Mouse (Mus musculus): ENCODE data around the gene Ahcyl1.

The Ahcyl1 gene

GRCm38 (mm10) chr3:107703675-107704370 is 7.5 kb upstream of the Ahcyl1 start:
- no peak for DNase-seq (ENCODE audit: low spot score in 2 of 2)

DNA sequence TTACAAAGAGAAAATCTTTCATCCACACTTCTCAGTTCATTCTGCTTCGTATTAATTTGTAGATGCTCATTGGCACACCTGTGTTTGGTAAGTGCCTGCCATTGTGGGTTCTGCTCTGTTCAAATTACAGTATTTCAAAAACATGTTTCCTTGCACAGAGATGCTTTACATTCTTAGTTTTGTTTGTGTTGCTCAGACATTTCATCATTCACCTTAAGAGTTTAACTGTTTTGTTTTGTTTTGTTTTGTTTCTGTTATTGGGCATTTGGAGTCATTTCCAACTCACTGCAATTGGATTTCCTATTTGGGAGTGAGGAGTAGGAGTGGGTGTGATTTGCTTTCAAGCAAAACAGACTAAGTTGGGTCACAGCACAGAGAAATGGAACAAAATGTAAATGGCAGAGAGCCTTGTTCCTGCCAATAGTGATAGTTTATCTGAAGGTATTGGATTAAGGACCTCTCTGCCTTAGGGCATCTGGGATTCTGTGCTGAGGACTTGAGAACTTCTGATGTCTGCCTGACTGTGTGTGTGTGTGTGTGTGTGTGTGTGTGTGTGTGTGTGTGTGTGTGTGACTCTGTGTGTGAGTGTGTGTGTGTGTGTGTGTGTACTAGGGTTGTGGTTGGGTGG is 5.5 kb upstream of the Ahcyl1 start:
- no peak for DNase-seq (ENCODE audit: low spot score in 2 of 2)

- no peak for DNase-seq (ENCODE audit: low spot score in 2 of 2)
Measured at GRCm38 (mm10) chr3:107700625-107701024, 4.3 kb upstream of the Ahcyl1 start.

DNA sequence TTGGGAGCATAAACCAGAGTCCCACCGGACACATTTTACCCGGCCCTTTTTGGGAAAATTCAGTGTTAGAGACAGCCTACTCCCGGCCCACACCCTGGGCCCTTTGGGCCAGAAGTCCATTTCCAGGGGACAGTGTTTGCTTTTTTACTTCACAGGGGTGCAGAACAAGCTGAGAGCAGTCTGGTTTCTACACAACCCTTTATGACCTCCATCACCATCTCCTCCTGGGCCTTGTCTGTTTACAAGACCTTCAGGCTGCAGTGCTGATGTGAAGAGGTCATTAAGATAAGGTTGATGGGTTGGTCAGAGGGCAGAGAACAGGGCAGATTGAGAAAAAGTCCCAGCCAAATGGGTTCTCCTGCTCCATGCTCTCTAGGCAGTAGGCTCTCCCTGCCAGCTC is 550 bp upstream of the Ahcyl1 start:
- DNase-seq (ENCODE audit: low spot score in 2 of 2) = no peak

DNA sequence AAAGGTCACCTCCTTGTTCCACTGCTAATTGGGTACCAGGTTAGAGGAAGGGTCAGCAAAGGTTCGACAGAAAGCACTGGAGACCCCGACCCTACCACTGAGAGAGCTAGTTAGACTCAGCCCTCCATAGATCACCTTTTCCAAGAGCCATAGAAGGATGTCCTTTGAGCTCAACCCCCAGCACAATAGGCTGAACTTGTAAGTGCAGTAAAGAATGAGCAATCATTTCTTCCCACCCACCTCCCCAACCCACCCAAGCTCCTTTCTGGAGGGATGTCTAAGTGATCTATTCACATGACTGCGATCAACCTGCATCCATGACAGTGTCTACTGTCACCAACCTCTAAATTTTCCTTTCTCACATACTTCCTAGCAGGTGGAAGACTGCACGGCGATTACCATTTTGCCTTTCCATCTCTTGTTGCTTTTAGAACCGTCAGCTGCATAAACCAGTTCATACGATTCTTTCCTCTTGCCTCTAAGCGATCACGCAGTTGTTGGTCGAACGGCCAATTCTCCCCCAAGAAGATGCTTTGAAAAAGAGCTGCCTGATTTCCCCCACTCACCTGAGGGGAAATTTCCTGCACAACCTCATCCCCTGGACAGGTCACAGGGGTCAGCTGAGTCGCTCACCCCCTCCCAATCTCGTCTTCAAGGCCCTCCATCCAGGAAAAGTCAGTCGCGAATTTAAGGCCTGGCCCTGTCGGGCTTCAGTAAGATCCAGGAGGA is 977 bp downstream of the Ahcyl1 start:
- no peak for DNase-seq (ENCODE audit: low spot score in 2 of 2)

- DNase-seq (ENCODE audit: low spot score in 2 of 2) = no peak
Measured at GRCm38 (mm10) chr3:107694256-107694900, 2.0 kb downstream of the Ahcyl1 start.

DNA sequence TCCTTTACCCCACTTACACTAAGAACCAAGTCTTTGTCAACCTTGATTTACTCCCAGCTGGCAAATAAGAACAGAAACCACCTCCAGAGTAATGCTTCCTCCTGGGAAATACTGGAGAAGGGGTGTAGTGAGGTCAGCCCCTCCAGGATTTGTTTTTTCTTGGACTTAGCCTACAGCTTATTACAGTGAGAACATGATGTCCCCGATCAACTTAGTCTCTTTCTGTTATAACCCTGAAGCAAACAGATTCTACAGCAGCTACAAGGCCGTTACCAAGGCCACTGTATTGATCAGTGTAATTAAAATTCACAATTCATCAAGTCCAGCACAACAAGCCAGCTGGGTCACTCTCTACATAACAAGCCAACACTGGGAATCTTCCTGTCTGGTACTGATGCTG is 6.0 kb downstream of the Ahcyl1 start:
- no peak for DNase-seq (ENCODE audit: low spot score in 2 of 2)

DNA sequence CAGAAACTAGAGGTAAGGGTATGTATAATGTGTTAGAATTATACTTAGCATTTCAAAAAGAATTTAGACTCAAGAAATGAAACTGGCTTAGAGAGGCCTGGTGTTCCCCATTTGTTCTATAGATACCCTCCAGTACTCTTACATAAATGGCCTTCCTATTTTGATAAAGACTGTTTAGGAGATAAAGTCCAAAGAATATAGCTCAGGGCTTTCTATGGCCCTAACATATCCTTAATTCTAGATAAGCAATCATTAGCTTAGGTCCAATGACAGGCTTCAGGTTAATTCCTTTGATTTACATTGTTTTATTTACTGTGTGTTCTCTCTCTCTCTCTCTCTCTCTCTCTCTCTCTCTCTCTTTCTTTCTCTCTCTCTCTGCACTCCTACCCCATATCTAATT is 7.1 kb downstream of the Ahcyl1 start:
- no peak for DNase-seq (ENCODE audit: low spot score in 2 of 2)

- no peak for DNase-seq (ENCODE audit: low spot score in 2 of 2)
Measured at GRCm38 (mm10) chr3:107688236-107688635, 8.1 kb downstream of the Ahcyl1 start.

- DNase-seq (ENCODE audit: low spot score in 2 of 2) = no peak
Measured at GRCm38 (mm10) chr3:107686276-107686977, 9.9 kb downstream of the Ahcyl1 start.

- no peak for DNase-seq (ENCODE audit: low spot score in 2 of 2)
Measured at GRCm38 (mm10) chr3:107685652-107686051, 10.7 kb downstream of the Ahcyl1 start.

DNA sequence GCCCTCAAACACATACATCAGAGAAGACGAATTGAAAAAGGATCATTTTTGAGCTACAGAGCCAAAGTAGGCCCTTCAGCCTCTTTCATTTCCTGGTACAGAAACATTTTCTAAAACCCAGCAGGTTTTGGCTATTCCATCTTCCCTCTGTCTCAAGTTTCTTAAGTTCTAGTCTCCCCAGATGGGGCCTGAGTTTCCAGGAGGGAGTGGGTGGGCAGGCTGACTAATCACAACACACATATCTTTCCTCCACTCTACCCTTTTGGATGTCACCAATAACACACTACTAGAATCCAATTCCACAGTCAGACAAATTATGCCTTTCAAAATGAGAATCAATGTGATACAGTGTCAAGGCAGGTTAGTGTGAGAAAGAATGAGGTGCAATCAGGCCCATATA is 12.8 kb downstream of the Ahcyl1 start:
- no peak for DNase-seq (ENCODE audit: low spot score in 2 of 2)

DNA sequence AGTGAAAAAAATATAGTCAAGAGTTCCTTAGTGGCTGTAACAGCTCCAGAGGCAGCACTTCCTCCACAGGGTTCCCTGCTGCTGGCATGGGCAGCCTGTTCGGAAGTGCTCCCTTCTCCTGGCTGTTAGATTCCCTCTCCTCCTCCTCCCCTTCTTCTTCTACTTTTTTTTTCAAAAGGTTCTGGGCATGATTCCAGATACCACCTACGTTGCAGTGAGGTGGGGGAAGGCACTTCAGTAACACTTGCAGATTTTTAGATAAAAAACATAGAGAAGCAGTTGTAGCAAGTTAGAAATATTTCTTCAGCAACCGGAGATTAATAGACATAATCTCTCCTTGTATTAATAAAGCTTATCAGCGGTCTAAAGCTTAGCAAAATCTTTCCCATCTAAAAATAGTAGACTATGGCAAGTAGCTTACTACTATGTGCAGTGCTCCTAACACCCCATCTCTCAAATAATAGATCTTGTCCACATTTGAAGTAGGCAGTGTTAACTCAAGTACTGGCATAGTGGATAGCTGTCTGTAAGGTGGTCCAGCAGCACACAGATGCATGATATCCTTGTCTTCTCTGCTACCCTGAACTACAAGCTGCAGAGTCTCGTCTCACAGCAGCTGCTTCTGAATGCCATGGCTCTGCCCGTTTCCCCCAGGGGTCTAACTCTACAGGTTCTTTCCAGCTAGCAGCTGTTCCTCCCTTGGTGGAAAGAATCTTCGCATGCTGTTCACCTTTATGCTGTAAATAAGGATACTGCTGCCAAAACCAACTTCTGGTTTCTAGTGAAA is 15.4 kb downstream of the Ahcyl1 start:
- DNase-seq (ENCODE audit: low spot score in 2 of 2) = no peak

- DNase-seq (ENCODE audit: low spot score in 2 of 2) = no peak
Measured at GRCm38 (mm10) chr3:107671509-107671908, 24.9 kb downstream of the Ahcyl1 start.

GRCm38 (mm10) chr3:107670500-107670899 is 25.9 kb downstream of the Ahcyl1 start:
- no peak for DNase-seq (ENCODE audit: low spot score in 2 of 2)

GRCm38 (mm10) chr3:107668786-107669185 is 27.6 kb downstream of the Ahcyl1 start:
- DNase-seq (ENCODE audit: low spot score in 2 of 2) = no peak

- no peak for DNase-seq (ENCODE audit: low spot score in 2 of 2)
Measured at GRCm38 (mm10) chr3:107667426-107667825, 28.9 kb downstream of the Ahcyl1 start.

DNA sequence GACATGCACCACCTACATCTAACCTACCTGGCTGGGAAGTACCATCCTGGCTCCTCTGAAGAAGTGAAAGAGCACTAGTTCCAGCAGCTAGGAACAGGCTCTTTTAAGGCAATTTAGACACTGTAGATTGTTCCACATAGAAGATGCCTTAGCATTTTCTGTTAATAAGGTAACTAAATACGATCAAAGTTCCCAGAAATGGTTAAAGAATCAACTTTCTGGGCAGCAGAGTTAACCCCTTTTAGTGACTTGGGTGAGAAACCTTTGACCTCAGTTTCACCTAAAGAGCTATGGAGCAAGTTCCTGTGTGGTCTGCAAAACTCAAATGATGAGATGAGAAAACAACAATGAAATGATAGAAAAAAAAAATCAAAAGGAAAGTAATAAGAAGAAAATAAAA is 31.7 kb downstream of the Ahcyl1 start:
- DNase-seq (ENCODE audit: low spot score in 2 of 2) = no peak

DNA sequence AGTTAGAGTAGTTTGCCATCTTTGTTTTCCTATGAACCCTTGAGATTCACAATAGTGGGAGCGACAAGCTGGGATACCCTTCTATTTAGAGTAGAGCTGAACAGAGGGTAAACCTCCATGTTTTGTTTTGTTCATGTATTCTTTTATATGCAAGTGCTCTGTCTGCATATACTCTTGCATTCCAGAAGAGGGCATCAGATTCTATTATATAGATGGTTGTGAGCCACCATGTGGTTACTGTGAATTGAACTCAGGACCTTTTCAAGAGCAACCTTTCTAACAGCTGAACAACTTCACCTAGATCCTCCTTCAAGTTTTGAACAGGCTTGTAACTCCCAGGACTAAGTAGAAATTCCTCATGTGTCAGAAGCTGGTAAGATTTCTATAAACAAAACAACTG is 37.4 kb downstream of the Ahcyl1 start:
- no peak for DNase-seq (ENCODE audit: low spot score in 2 of 2)

DNA sequence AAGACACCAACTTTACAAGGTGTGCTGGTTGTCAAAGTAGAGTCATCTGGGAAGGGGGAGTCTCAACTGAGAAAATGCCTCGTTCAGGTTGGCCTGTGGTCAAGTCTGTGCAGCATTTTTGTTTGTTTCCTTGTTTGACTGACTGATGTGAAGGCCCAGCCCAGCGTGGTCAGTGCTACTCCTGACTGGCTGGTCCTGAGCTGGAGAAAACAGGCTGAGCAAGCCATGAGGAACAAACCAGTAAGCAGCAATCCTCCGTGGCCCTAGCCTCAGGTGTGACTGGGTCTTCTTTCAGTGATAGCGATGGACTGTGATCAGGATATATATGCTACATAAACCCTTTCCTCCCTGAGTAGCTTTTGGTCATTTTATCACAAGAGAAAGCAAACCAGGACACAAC is 39.5 kb downstream of the Ahcyl1 start:
- DNase-seq (ENCODE audit: low spot score in 2 of 2) = no peak

GRCm38 (mm10) chr3:107656151-107656550 is 40.2 kb downstream of the Ahcyl1 start:
- no peak for DNase-seq (ENCODE audit: low spot score in 2 of 2)
